Mouse (Mus musculus) kidney, embryonic 16.5 days (tissue): ENCODE data around the gene Pik3r5. TPM values are rescaled to one million over a fixed set of nuclear protein-coding genes. Genes with fewer than 3 reads are reported as not detected.

Source experiments
- ATAC-seq: fragments of 200-750 bp; cut with Nextera tagmentation; 2 replicates; pipeline ENCODE4 v1.8.0; 2017; ENCODE audit warnings: moderate TSS enrichment; ENCODE audit not compliant: low FRiP score, low TSS enrichment
- H3K27ac ChIP-seq: fragments of 300-500 bp; sonication (generic); 2 replicates; pipeline ENCODE4 v1.5.1; 2014; ENCODE audit warnings: low read length
- H3K27me3 ChIP-seq: fragments of 300-500 bp; sonication (generic); 2 replicates; pipeline ENCODE4 v1.6.1; 2014; ENCODE audit warnings: low read length, control low read depth, mixed read lengths; ENCODE audit not compliant: insufficient read depth
- H3K36me3 ChIP-seq: fragments of 300-500 bp; sonication (generic); 2 replicates; pipeline ENCODE4 v1.6.1; 2014; ENCODE audit warnings: low read length, control low read depth, mixed read lengths; ENCODE audit not compliant: insufficient read depth
- H3K4me1 ChIP-seq: fragments of 300-500 bp; sonication (generic); 2 replicates; pipeline ENCODE4 v1.6.1; 2014; ENCODE audit warnings: low read length, control low read depth, mixed read lengths; ENCODE audit not compliant: insufficient read depth
- H3K4me2 ChIP-seq: fragments of 300-500 bp; sonication (generic); replicated peaks from 2 replicates; pipeline ENCODE4 v1.6.1; 2014; ENCODE audit warnings: low read depth, low read length
- H3K4me3 ChIP-seq: fragments of 300-500 bp; sonication (generic); 2 replicates; pipeline ENCODE4 v1.5.1; 2014; ENCODE audit warnings: mild to moderate bottlenecking, low read length
- H3K9ac ChIP-seq: fragments of 300-500 bp; sonication (generic); replicated peaks from 2 replicates; pipeline ENCODE4 v1.6.1; 2014; ENCODE audit warnings: low read length
- H3K9me3 ChIP-seq: fragments of 300-500 bp; sonication (generic); 2 replicates; pipeline ENCODE4 v1.6.1; 2016; ENCODE audit warnings: low read length, control low read depth
- WGBS: fragments of 180-500 bp; shearing (Covaris S2); extraction: QIAGEN DNeasy Blood & Tissue Kit; methylation state at CpG from one replicate; pipeline ENCODE4 v1.1.7; 2014; 5-methylcytosine and 5-hydroxymethylcytosine counted together
- polyA plus RNA-seq: library from polyadenylated mRNA; unstranded; fragments of >200 nt; fragmentation: Nextera tagmentation; extraction: Ambion mirVana; gene quantifications from 2 replicates; pipeline ENCODE4 v1.2.1, GENCODE M21; 2015

Pik3r5 gene
- polyA plus RNA-seq, 1 experiment from 2014 or later = 0.27 TPM

DNA sequence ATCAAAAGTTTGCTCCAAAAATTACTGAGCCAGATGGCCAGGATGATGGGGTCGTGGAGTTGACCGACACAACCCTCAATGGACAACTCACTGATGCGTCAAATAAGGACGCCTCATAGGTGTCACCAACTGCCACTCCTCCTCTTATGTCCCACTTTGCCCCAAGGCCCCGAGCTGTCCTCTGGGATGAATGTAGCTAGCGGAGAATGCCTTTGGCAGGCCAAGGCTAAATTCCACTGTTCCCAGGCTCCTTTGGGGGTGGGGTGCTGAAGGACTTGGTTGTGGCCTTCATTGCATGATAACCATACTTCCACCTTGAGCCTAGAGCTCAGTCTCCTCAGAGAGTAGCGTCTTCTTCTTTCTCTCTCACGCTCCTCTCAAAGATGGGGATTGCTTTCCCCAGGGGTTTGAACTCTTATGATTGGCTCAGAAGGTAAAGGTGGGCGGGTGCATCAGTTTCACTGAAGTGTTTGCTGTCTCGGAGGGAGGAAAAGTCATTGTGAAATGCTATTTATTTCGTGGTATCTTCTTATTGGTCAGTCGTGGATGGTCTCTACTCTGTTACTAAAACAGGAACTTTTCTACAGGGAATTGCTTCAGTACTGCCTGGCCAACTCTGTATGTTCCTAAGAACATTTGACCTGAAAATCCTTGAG, 11.2 kb downstream of the Pik3r5 start:
- Histone ChIP-seq H3K36me3 (no peaks in the 10 kb centered on the region), H3K4me2 (no peak overlapping the region), H3K27ac (no peak overlapping the region), H3K4me3 (no peak overlapping the region), H3K9me3 (no peaks in the 10 kb centered on the region), H3K4me1 (no peaks in the 10 kb centered on the region), H3K27me3 (no peaks in the 10 kb centered on the region), H3K9ac (no peak overlapping the region)
- ATAC-seq = no peak
- WGBS = 75% methylated on average over 12 of the region's 12 CpGs

DNA sequence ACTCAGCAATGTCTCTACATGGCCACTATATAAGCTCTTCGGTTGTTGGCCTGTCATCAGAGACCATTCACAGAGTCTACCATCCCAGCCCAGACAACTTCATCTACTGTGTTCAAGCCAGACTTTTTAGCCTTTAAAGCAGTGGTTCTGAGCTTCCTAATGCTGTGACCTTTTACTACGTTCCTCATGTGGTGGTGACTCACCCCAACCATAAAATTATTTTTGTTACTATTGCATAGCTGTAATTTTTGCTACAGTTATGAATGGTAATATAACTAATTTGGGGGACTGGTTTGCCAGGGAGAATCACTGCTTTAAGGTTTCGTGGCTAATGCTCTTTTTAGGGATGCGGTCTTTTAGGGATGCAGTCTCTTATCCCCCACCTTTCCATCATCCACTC, 14.0 kb downstream of the Pik3r5 start:
- no peak overlapping the region for H3K27ac ChIP-seq
- no peak overlapping the region for H3K9ac ChIP-seq
- H3K36me3 ChIP-seq = no peaks in the 10 kb centered on the region
- H3K4me3 ChIP-seq = no peak overlapping the region
- WGBS = 81% methylated on average over 4 of the region's 4 CpGs
- H3K27me3 ChIP-seq = no peaks in the 10 kb centered on the region
- H3K9me3 ChIP-seq = no peaks in the 10 kb centered on the region
- H3K4me2 ChIP-seq = no peak overlapping the region
- ATAC-seq = no peak
- H3K4me1 ChIP-seq = peaks cover 2% of the 10 kb centered on the region

DNA sequence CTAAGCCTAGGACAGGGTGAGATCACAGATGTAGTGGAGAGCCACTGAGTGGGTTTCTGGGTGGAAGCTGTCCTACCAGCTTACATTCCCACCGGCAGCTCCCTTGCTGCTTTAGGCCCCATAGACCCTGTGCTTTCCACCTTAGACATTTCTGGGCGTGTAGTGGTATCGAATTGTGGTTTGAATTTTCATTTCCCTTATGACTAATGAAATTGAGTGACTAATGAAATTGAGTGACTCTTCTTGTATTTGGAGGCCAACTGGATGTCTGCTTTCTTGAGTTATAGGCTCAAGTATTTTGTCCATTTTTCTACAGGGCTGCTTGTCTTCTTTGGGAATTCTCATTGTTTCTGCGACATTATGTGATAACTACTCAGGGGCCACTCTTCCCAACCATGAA, 14.6 kb downstream of the Pik3r5 start:
- Histone ChIP-seq H3K9ac (no peak overlapping the region), H3K4me1 (peaks cover 6% of the 10 kb centered on the region), H3K4me3 (no peak overlapping the region), H3K27me3 (no peaks in the 10 kb centered on the region), H3K4me2 (no peak overlapping the region), H3K9me3 (no peaks in the 10 kb centered on the region), H3K27ac (no peak overlapping the region), H3K36me3 (no peaks in the 10 kb centered on the region)
- 91% methylated on average over 4 of the region's 4 CpGs for WGBS
- ATAC-seq = no peak

- no peak for ATAC-seq
- no peak overlapping the region for H3K4me3 ChIP-seq
- H3K36me3 ChIP-seq = no peaks in the 10 kb centered on the region
- no peak overlapping the region for H3K9ac ChIP-seq
- WGBS = 84% methylated on average over 2 of the region's 2 CpGs
- peaks cover 6% of the 10 kb centered on the region for H3K4me1 ChIP-seq
- no peaks in the 10 kb centered on the region for H3K9me3 ChIP-seq
- H3K27ac ChIP-seq = no peak overlapping the region
- H3K27me3 ChIP-seq = no peaks in the 10 kb centered on the region
- H3K4me2 ChIP-seq = no peak overlapping the region
Measured at GRCm38 (mm10) chr11:68447242-68447641, 15.3 kb downstream of the Pik3r5 start.

- H3K4me3 ChIP-seq = no peak overlapping the region
- no peaks in the 10 kb centered on the region for H3K36me3 ChIP-seq
- H3K9me3 ChIP-seq = no peaks in the 10 kb centered on the region
- H3K27ac ChIP-seq = no peak overlapping the region
- H3K4me2 ChIP-seq = no peak overlapping the region
- no peaks in the 10 kb centered on the region for H3K27me3 ChIP-seq
- no peak overlapping the region for H3K9ac ChIP-seq
- peaks cover 6% of the 10 kb centered on the region for H3K4me1 ChIP-seq
- 82% methylated on average over 7 of the region's 7 CpGs for WGBS
- ATAC-seq = no peak
Measured at GRCm38 (mm10) chr11:68448356-68448755, 16.4 kb downstream of the Pik3r5 start.

DNA sequence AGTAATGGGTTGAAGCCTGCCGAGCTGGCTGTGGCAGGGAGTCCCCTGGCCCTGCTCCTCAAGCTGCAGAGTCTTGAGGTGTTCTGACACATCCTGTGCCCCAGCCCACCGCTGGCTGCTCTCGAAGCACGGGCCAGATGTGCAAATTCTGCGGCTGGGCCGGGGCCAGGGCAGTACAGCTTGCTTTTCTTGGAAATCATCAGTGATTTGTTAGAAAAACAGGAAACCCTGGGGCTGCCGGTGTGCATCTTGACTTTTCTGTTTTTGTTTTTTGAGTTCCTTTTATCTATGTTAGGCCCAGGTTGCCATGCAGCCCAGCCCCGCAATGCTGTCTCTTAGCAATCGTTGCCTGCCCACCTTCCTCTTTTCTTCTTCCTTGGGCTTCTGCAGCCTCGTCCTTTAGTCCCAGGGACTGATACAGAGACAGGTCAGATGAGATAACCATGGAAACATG, 19.4 kb downstream of the Pik3r5 start:
- Histone ChIP-seq H3K27me3 (no peaks in the 10 kb centered on the region), H3K9ac (no peak overlapping the region), H3K4me1 (peaks cover 6% of the 10 kb centered on the region), H3K36me3 (no peaks in the 10 kb centered on the region), H3K9me3 (no peaks in the 10 kb centered on the region), H3K4me3 (no peak overlapping the region), H3K4me2 (no peak overlapping the region), H3K27ac (no peak overlapping the region)
- ATAC-seq = no peak
- 39% methylated on average over 10 of the region's 10 CpGs for WGBS

GRCm38 (mm10) chr11:68451747-68452405, 20.0 kb downstream of the Pik3r5 start:
- Histone ChIP-seq H3K9me3 (no peaks in the 10 kb centered on the region), H3K9ac (no peak overlapping the region), H3K27me3 (no peaks in the 10 kb centered on the region), H3K36me3 (no peaks in the 10 kb centered on the region), H3K4me1 (peaks cover 6% of the 10 kb centered on the region), H3K27ac (no peak overlapping the region), H3K4me3 (no peak overlapping the region), H3K4me2 (no peak overlapping the region)
- ATAC-seq = no peak
- WGBS = 67% methylated on average over 5 of the region's 5 CpGs

DNA sequence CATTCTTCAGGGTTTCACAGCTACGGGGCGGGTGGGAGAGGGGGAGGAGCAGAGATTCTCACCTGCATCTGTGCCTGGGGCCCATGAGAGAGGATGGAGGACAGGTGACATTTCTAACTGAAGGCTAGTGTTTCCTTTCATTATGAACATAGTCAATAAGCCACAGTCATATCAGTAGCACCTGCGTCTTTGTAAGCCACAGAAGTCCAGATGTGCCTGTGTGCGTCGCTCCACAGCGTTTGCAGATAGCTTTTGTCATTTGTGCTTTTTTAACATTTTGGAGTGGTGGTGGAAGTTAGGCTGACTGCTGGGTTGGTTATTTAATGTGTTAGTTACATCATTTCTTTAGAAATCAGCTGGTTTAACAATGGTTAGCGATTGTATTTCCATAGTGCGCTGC, 20.8 kb downstream of the Pik3r5 start:
- Histone ChIP-seq H3K36me3 (no peaks in the 10 kb centered on the region), H3K9ac (no peak overlapping the region), H3K27me3 (no peaks in the 10 kb centered on the region), H3K4me1 (peaks cover 6% of the 10 kb centered on the region), H3K4me2 (no peak overlapping the region), H3K9me3 (no peaks in the 10 kb centered on the region), H3K4me3 (no peak overlapping the region), H3K27ac (no peak overlapping the region)
- WGBS = 95% methylated on average over 8 of the region's 8 CpGs
- no peak for ATAC-seq

DNA sequence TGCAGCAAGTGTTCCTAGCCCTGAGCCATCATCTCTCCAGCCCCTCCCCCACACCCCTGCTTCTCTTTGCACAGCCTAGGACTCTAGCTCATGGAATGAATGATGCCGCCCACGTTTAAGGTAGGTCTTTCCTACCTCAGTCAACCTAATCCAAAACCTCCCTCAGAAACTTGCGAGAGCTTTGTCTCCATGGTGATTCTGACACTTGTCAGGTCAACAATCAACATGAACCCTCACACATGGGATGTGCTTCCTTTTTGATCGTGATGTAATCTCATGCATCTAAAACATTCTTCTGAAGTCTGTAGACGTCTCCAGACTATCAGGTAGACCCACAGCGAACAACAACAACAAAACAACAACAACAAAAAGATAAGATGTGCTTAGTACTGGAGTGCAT, 21.4 kb downstream of the Pik3r5 start:
- H3K4me2 ChIP-seq = no peak overlapping the region
- ATAC-seq = no peak

DNA sequence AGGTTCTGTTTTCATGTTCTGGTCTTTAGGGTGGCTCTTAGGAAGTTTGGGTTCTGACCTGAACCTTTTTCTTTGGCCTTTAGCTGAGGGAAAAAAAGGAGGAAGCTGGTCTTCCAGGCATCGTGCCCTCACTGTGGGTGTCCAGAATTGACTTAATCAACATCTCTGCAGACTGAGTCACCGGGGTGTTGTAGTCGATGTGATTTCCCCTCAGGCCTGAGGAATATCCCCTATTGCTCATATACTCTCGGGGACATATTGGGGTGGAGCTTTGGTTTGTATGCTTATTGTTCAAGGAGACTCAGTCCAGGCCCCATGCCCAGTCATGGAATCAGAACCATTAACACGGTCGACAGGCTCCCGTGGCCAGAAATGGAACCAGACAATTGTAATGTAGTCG, 26.2 kb downstream of the Pik3r5 start:
- H3K4me1 ChIP-seq = no peaks in the 10 kb centered on the region
- H3K9me3 ChIP-seq = no peaks in the 10 kb centered on the region
- H3K9ac ChIP-seq = no peak overlapping the region
- H3K27me3 ChIP-seq = no peaks in the 10 kb centered on the region
- WGBS = 81% methylated on average over 8 of the region's 8 CpGs
- no peak overlapping the region for H3K4me3 ChIP-seq
- H3K4me2 ChIP-seq = no peak overlapping the region
- ATAC-seq = no peak
- H3K27ac ChIP-seq = no peak overlapping the region
- H3K36me3 ChIP-seq = no peaks in the 10 kb centered on the region

More for the DNA sequence above, 21.4 kb downstream of the Pik3r5 start:
- Histone ChIP-seq H3K27ac (no peak overlapping the region), H3K27me3 (no peaks in the 10 kb centered on the region), H3K9ac (no peak overlapping the region), H3K4me1 (peaks cover 6% of the 10 kb centered on the region), H3K9me3 (no peaks in the 10 kb centered on the region), H3K36me3 (no peaks in the 10 kb centered on the region), H3K4me3 (no peak overlapping the region)
- WGBS = 72% methylated on average over 6 of the region's 6 CpGs
